Mouse (Mus musculus): Measurements from ENCODE around the gene Eif3l.

GRCm38 (mm10) chr15:79066276-79066675 is 8.7 kb upstream of the Eif3l start:
- TF ChIP-seq CTCF (IDR thresholded peaks at IDR 0.05 in 2 of 3, conservative IDR thresholded peaks at IDR 0.05 in 1 of 3; ENCODE audit: control insufficient read depth in 1 of 3, insufficient read depth in 1 of 3, low read depth in 2 of 3, low read length in 3 of 3, poor library complexity in 1 of 3, severe bottlenecking in 1 of 3) (no peak), CHD1 (IDR thresholded peaks at IDR 0.05; ENCODE audit: low read depth, low read length) (no peak), ETS1 (IDR thresholded peaks at IDR 0.05; ENCODE audit: low read depth, low read length) (no peak), POLR2A (IDR thresholded peaks at IDR 0.05; ENCODE audit: control insufficient read depth in 1 of 2, insufficient read depth in 1 of 2, low read depth in 1 of 2, low read length in 2 of 2, poor library complexity in 1 of 2) (no peak), POLR2AphosphoS2 (IDR thresholded peaks at IDR 0.05; ENCODE audit: low read length) (no peak), EP300 (IDR thresholded peaks at IDR 0.05; ENCODE audit: low read depth in 1 of 2, low read length in 2 of 2) (no peak), POLR2AphosphoS5 (IDR thresholded peaks at IDR 0.05; ENCODE audit: borderline replicate concordance, low read depth, low read length) (no peak), MAZ (IDR thresholded peaks at IDR 0.05; ENCODE audit: low read depth, low read length) (no peak), TBP (IDR thresholded peaks at IDR 0.05; ENCODE audit: low read depth, low read length) (no peak), ZC3H11A (IDR thresholded peaks at IDR 0.05; ENCODE audit: low read depth, low read length) (no peak), MAFK (IDR thresholded peaks at IDR 0.05; ENCODE audit: borderline replicate concordance, low read depth, low read length) (no peak), SMC3 (IDR thresholded peaks at IDR 0.05; ENCODE audit: low read depth, low read length) (no peak)
